Mouse (Mus musculus) bone marrow macrophage, adult 2 months (primary cell): ENCODE measurements around the gene Ctnnal1.

Experiments
- CTCF ChIP-seq: IDR thresholded peaks from 2 replicates; pipeline ENCODE4 v1.5.1; 2012; ENCODE audit warnings: low read depth, mild to moderate bottlenecking, low read length, moderate library complexity
- POLR2A ChIP-seq: IDR thresholded peaks from 2 replicates; pipeline ENCODE4 v1.6.1; 2012; ENCODE audit warnings: mild to moderate bottlenecking, low read depth, low read length, borderline replicate concordance

DNA sequence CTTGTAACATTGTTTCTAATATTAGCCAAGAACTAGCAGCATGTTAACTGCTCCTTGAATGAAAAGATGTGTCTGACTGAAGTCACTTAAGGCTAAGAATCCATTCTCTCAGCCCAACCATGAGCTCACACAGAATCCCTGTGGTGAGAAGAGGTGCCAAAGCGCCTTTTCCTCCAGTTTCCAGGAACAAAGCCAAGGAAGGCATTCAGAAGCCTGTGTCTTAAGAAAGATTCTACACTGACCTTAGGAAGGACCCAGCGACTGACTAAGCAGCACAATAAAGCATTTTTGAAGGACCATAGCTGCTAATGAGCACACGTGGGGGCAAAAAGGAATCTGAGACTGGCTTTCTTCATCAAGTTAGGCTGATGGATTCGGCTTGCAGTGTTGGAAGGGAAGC is 983 bp upstream of the Ctnnal1 start:
- TF ChIP-seq CTCF (no peak), POLR2A (no peak)
